Mouse (Mus musculus): ENCODE data around the gene Platr17.

GRCm38 (mm10) chr17:33929371-33930279, 24.7 kb downstream of the Platr17 start, which contains the start of gene Rgl2:
- TF ChIP-seq CTCF (IDR thresholded peaks at IDR 0.05; ENCODE audit: control insufficient read depth, insufficient read depth, insufficient replicate concordance, low read depth, low read length): no peak
- TF ChIP-seq POLR2A (IDR thresholded peaks at IDR 0.05; ENCODE audit: control insufficient read depth, low read depth, low read length): peak; percentile 67; the same call in 1 of the 2 replicates

Measured in testis, adult 2 months (tissue).